In the genomic region with DNA sequence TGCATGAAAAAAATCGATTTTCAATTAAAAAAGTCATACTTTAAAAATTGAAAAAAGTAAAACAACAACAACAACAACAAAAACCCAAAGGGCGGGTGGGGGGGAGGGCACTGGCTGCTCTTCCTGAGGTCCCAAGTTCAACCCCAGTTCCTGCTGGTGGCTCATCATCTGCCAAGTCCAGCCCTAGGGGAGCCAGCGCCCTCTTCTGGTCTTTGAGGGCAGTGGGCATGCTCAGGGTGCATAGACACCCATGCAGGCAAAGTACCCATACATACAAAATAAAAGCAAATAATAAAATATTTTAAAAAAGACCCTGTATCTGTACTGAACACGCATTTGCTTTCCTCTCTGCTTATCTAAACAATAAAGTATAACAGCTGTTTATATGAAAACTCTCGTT, we compare ENCODE assay signal across 18 mouse cellular contexts. TPM values are rescaled to one million over a fixed set of nuclear protein-coding genes. Genes with fewer than 3 reads are reported as not detected.
"Had no signal": no experiment of that assay in that cellular context is flagged by ENCODE, and none has a peak within 500 bp of the region (broad histone marks: within the 10 kb centered on the region; RNA-seq: fewer than 3 reads in every experiment).

No protein-coding gene starts in this region.

- DNase-seq: kidney, adult 11 months; kidney, adult 9 months; kidney, postnatal 10 days; layer of hippocampus, postnatal 36 days; liver; liver, embryonic 13.5 days; liver, postnatal 0 days; thymus, postnatal 4 days had no signal

- H3K36me3 ChIP-seq: limb, embryonic 12.5 days; liver, embryonic 13.5 days; midbrain, embryonic 15.5 days; neural tube, embryonic 12.5 days; stomach, embryonic 15.5 days had no signal

- H3K27ac ChIP-seq: limb, embryonic 12.5 days; liver, embryonic 13.5 days; macrophage; midbrain, embryonic 15.5 days; neural tube, embryonic 12.5 days; stomach, embryonic 15.5 days had no signal

- H3K9ac ChIP-seq: limb, embryonic 12.5 days; liver, embryonic 13.5 days; liver, postnatal 0 days; midbrain, embryonic 15.5 days; neural tube, embryonic 12.5 days; stomach, embryonic 15.5 days had no signal

- ATAC-seq: liver, postnatal 0 days; midbrain, embryonic 15.5 days had no signal

- H3K4me2 ChIP-seq: limb, embryonic 12.5 days; liver, embryonic 13.5 days; midbrain, embryonic 11.5 days; midbrain, embryonic 15.5 days; neural tube, embryonic 12.5 days; stomach, embryonic 15.5 days had no signal

- H3K9me3 ChIP-seq: limb, embryonic 12.5 days; liver, embryonic 13.5 days; midbrain, embryonic 15.5 days; neural tube, embryonic 12.5 days; stomach, embryonic 15.5 days had no signal

- H3K4me3 ChIP-seq: limb, embryonic 12.5 days; liver, embryonic 13.5 days; megakaryocyte, embryonic 14.5 days; midbrain, embryonic 15.5 days; neural tube, embryonic 12.5 days; stomach, embryonic 15.5 days had no signal

- H3K27me3 ChIP-seq: limb, embryonic 12.5 days; liver, embryonic 13.5 days; megakaryocyte, embryonic 14.5 days; midbrain, embryonic 15.5 days; neural tube, embryonic 12.5 days; stomach, embryonic 15.5 days had no signal

- H3K4me1 ChIP-seq: liver, embryonic 13.5 days; megakaryocyte, embryonic 14.5 days; midbrain, embryonic 15.5 days; neural tube, embryonic 12.5 days; stomach, embryonic 15.5 days had no signal

RNA-seq across cellular contexts. Expression of a gene that starts 10.5 kb away (rescaled TPM):
- total RNA-seq: layer of hippocampus, postnatal 36 days; monocyte, adult 5-6 weeks; neutrophil, adult 5-6 weeks had no signal
- polyA plus RNA-seq: limb, embryonic 12.5 days; liver, embryonic 13.5 days; macrophage; midbrain, embryonic 11.5 days; midbrain, embryonic 15.5 days; neural tube, embryonic 12.5 days; spleen, adult 2 months had no signal
